Mouse (Mus musculus): Measurements from ENCODE around the gene Smim5.
"Not testable (repeated sequence)": the region's sequence is repeated elsewhere in the genome, so short reads cannot be mapped to it uniquely, and the experiment has no call there.

The Smim5 gene

DNA sequence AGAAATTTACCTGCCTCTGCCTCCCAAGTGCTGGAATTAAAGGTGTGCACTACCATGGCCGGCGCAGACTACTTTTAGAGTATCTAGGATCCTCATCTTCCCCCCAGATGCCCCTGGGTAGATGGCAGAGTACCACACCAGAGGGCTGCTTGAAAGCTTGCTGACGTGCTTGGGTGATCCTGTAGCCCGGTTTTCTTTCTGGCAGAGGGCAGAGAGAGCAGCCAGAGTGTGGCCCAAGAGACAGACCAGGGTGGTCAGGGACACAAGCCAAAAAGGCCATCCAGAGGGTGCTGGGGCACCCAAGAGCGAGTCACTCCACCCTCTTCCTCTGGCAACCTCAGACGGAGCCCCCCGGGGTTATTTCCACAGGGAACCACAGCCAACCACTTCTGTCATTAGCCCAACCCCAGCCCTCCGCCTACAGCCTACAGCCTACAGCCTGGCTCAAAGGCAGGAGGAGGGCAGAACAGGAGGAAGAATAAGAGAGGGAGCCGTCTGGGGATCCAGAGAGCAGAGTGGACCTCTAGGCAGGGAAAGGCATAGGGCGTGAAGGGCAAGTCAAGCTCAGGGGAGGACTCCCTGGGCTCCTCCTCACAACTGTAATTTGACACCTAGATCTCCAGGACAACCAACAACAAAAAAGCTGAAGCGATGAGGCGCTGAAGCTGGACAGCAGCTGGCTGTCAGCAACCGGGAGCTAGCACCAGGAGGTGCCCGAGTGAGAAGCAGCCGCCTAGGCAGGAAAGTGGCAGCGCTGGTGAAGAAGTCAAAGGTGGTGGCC, at the start of gene Smim5:
Gene Smim5 (plus strand): TSS at position 481 of the 781 bp plus-strand sequence.
- DNase-seq, result no peak

GRCm38 (mm10) chr11:115854674-115855073, 45.1 kb upstream of the Smim5 start:
- DNase-seq, result no peak

DNA sequence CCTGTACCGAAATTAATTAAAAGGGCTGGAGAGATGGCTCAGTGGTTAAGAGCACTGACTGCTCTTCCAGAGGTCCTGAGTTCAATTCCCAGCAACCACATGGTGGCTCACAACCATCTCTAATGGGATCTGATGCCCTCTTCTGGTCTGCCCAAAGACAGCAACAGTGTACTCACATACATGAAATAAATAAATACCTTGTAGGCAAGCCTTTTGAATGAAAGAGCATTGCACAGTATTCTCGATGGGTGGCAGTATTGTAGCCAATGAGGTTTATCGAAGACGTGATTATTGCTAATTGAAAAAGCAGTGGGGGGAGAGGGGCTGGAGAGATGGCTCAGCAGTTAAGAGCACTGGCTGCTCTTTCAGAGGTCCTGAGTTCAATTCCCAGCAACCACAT, 42.6 kb upstream of the Smim5 start:
- DNase-seq, result not testable (repeated sequence)

GRCm38 (mm10) chr11:115857936-115858335, 41.8 kb upstream of the Smim5 start:
- no peak for DNase-seq

DNA sequence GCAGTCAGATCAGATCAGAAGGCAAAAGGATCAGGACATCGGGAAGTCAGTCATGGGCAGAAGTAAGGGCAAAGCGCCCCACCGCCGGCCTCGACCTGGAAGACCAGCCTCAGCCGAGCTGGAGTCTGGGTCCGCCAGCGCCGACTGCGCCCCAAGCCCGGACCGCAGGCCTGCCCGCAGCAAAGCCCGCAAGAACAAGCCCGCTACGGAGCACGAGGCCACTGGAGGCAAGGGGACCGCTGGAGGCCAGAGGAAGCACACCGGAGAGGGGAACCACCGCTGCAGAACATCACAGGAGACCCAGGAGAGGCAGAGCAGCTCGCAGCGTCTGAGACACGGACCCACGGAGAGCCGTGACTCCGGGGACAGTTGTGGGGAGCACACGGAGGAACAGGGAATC, 41.4 kb upstream of the Smim5 start, which contains the start of gene Myo15b:
Gene Myo15b (plus strand): TSS at position 53 of the 400 bp plus-strand sequence.
- DNase-seq, result peak; percentile 28 to 34

GRCm38 (mm10) chr11:115859143-115859945, 40.4 kb upstream of the Smim5 start:
- peak; percentile 91 to 94 for DNase-seq

- no peak for DNase-seq
Measured at GRCm38 (mm10) chr11:115863895-115864294, 35.9 kb upstream of the Smim5 start.

GRCm38 (mm10) chr11:115869393-115869792, 30.4 kb upstream of the Smim5 start:
- DNase-seq, result no peak

GRCm38 (mm10) chr11:115872437-115872836, 27.3 kb upstream of the Smim5 start:
- DNase-seq, result no peak

GRCm38 (mm10) chr11:115875935-115876334, 23.8 kb upstream of the Smim5 start:
- no peak for DNase-seq

GRCm38 (mm10) chr11:115876438-115876837, 23.3 kb upstream of the Smim5 start:
- no peak for DNase-seq

- no peak for DNase-seq
Measured at GRCm38 (mm10) chr11:115877174-115877755, 22.5 kb upstream of the Smim5 start.

DNA sequence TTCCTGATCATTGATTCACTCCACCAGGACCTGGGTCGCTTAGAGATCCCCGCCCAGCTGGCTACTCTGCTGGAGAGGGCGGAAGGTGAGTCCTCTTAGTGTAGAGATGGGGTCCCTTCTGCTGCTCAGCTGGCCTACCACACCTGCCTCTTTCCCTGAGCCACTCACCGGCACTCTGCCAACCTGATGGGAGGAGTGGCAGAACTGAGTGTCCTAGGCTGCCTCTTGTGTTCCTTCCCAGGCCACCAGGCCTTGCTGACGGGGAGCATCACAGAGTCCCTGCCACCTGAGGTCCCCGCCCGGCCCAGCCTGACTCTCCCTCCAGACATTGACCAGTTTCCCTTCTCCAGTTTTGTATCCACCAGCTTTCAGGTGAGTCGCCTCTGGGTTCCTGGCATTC, 21.7 kb upstream of the Smim5 start:
- DNase-seq, result no peak

GRCm38 (mm10) chr11:115881002-115881401, 18.8 kb upstream of the Smim5 start:
- DNase-seq, result peak; percentile 78 to 79

GRCm38 (mm10) chr11:115883251-115883650, 16.5 kb upstream of the Smim5 start:
- no peak for DNase-seq

- no peak for DNase-seq
Measured at GRCm38 (mm10) chr11:115884361-115884760, 15.4 kb upstream of the Smim5 start.

- no peak for DNase-seq
Measured at GRCm38 (mm10) chr11:115885281-115885680, 14.5 kb upstream of the Smim5 start.

- DNase-seq, result no peak
Measured at GRCm38 (mm10) chr11:115886446-115886845, 13.3 kb upstream of the Smim5 start.

DNA sequence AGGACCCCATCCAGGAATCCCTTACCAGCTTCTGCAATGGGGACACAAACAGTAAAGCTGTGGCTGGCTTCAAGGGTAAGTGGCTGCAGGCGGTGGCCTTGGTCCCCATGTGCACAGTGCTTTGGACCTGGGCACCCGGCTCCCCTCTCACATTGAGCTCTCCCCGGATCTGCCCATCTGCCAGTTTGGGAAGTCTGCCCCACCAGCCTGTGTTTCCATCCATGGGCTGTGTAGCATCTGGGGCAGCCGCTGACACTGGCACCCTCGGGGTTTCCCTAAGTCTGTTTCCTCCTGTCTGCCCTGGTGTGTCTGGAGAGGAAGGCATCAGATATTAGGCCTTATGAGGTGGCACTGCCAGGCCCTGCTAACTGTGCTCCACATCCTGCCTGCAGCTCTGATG, 11.7 kb upstream of the Smim5 start:
- no peak for DNase-seq

- DNase-seq, result no peak
Measured at GRCm38 (mm10) chr11:115889159-115889558, 10.6 kb upstream of the Smim5 start.

- DNase-seq, result no peak
Measured at GRCm38 (mm10) chr11:115892213-115892612, 7.6 kb upstream of the Smim5 start.

GRCm38 (mm10) chr11:115893071-115893470, 6.7 kb upstream of the Smim5 start:
- DNase-seq, result no peak

GRCm38 (mm10) chr11:115894755-115895520, 4.8 kb upstream of the Smim5 start:
- DNase-seq, result no peak

All from B cell, adult 2 months (primary cell).